Mouse (Mus musculus): ENCODE measurements around the gene Gm10800.
"Not testable (repeated sequence)": the region's sequence is repeated elsewhere in the genome, so short reads cannot be mapped to it uniquely, and the experiment has no call there.

Gene Gm10800

DNA sequence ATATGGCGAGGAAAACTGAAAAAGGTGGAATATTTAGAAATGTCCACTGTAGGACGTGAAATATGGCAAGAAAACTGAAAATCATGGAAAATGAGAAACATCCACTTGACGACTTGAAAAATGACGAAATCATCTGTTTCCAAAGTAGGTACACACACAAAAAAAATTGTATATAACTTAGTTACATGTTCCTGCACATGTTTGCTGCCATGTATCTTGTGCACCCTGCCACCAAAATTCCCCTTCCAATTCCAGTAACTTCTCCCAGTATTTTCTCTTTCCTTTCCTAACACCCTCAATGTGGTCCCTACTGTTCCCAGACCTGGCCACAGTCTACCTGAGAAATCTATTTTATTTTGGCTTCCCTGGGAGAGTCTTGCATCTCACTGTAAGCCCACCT, at the start of gene Gm10800:
Gene Gm10800 (minus strand): TSS at position 101 of the 400 bp plus-strand sequence.
- DNase-seq: not testable (repeated sequence)

- DNase-seq: no peak
Measured at GRCm38 (mm10) chr2:98697533-98697932, 30.4 kb upstream of the Gm10800 start.

- DNase-seq: not testable (repeated sequence)
Measured at GRCm38 (mm10) chr2:98661937-98662336, 5.2 kb downstream of the Gm10800 start, which contains the start of gene Gm10801. Gene Gm10801 (plus strand): TSS chr2:98662237.

Measured in cerebellum, adult 11 months (tissue).